Mouse (Mus musculus) erythroblast, embryonic 14.5 days (primary cell): ENCODE data around the gene Sgca. TPM values are rescaled to one million over a fixed set of nuclear protein-coding genes. Genes with fewer than 3 reads are reported as not detected.

Source experiments
- H3K27me3 ChIP-seq: 2 replicates; pipeline ENCODE4 v1.6.1; 2012; ENCODE audit warnings: inconsistent platforms; ENCODE audit not compliant: control insufficient read depth
- H3K36me3 ChIP-seq: 2 replicates; pipeline ENCODE4 v1.6.1; 2012; ENCODE audit warnings: mild to moderate bottlenecking, inconsistent platforms; ENCODE audit not compliant: control insufficient read depth
- H3K4me1 ChIP-seq: 2 replicates; pipeline ENCODE4 v1.6.1; 2012; ENCODE audit warnings: inconsistent platforms; ENCODE audit not compliant: control insufficient read depth
- H3K4me3 ChIP-seq: replicated peaks from 2 replicates; pipeline ENCODE3; 2012; ENCODE audit warnings: moderate library complexity, mild to moderate bottlenecking, inconsistent platforms
- H3K9me3 ChIP-seq: 2 replicates; pipeline ENCODE4 v1.6.1; 2012; ENCODE audit warnings: low read length, inconsistent platforms, mixed read lengths; ENCODE audit not compliant: control insufficient read depth
- GATA1 ChIP-seq: IDR thresholded peaks from 2 replicates; pipeline ENCODE4 v1.6.1; 2012; ENCODE audit warnings: low read length, inconsistent platforms, mixed read lengths
- TAL1 ChIP-seq: IDR thresholded peaks from 3 replicates; pipeline ENCODE4 v1.6.1; 2012; ENCODE audit warnings: low read length, inconsistent platforms, mixed read lengths
- polyA plus RNA-seq: library from polyadenylated mRNA; stranded (reverse); fragments of >175 nt; gene quantifications from 2 replicates; pipeline ENCODE4 v1.2.3, GENCODE M21; 2012

Sgca gene
- polyA plus RNA-seq, 1 experiment: not detected

DNA sequence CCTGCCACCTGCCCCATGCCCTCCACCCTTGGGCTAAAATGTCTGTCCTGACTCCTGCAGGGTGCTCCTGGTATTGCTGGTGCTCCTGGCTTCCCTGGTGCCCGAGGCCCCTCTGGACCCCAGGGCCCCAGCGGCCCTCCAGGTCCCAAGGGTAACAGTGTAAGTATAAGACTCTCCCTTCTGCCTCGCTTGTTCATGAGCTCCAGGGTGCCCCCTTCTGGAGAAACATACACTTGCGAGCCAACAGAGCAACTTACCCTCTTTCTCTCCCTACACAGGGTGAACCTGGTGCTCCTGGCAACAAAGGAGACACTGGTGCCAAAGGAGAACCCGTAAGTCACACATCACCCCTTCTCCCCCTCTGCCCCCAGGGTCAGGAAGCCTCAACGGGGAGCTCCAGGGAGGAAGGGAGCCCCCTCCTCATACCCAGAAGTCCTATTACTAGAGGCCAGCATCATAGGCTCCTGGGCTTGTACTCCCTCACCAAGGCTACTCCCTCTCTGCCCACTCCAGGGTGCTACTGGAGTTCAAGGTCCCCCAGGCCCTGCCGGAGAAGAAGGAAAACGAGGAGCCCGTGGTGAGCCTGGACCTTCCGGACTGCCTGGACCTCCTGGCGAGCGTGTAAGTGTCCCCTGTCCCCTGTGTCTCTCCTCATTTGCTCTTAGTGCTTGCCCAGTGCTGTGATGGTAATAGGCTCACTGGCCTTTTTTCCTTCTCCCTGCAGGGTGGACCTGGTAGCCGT, 33.7 kb downstream of the Sgca start:
- Histone ChIP-seq H3K4me3 (no peak overlapping the region), H3K9me3 (no peaks in the 10 kb centered on the region), H3K36me3 (no peaks in the 10 kb centered on the region), H3K27me3 (peaks cover 63% of the 10 kb centered on the region), H3K4me1 (peaks cover 5% of the 10 kb centered on the region)
- no peak for TF ChIP-seq TAL1
- no peak for TF ChIP-seq GATA1

DNA sequence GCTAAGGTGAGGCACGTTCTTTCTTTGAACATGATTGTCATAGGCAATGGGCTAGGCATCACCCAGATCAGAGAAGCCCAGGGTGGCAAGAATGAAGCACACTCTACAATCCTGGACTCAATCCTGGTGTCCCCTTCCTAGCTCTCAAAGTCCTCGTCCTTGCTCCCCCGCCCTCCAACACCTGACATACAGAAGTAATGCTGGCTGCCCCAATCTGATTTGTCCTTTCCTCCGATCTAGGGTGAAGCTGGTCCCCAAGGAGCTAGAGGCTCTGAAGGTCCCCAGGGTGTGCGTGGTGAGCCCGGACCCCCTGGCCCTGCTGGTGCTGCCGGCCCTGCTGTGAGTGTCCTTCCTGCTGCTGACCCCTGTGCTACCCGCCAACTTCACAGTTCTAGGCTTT, 34.4 kb downstream of the Sgca start:
- TF ChIP-seq GATA1 (no peak), TAL1 (no peak)
- no peak overlapping the region for H3K4me3 ChIP-seq
- H3K9me3 ChIP-seq: no peaks in the 10 kb centered on the region
- H3K36me3 ChIP-seq: no peaks in the 10 kb centered on the region
- H3K27me3 ChIP-seq: peaks cover 70% of the 10 kb centered on the region
- H3K4me1 ChIP-seq: peaks cover 12% of the 10 kb centered on the region

DNA sequence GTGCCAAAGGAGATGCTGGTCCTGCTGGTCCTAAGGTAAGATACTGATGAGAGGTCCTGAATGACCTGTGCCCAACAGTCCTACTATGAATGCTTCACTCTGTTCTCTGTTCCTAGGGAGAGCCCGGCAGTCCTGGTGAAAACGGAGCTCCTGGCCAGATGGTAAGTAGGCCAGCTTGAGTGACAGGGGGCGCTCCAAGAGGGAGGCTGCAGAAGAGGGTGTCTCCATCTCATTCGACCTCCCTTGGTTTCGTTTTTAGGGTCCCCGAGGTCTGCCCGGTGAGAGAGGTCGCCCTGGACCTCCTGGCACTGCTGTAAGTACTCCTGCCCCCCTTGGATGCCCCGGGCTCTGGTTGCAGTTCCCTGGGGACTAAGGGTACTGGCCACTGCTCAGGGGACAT, 35.0 kb downstream of the Sgca start:
- H3K27me3 ChIP-seq: peaks cover 76% of the 10 kb centered on the region
- TF ChIP-seq TAL1 (no peak), GATA1 (no peak)
- peaks cover 15% of the 10 kb centered on the region for H3K4me1 ChIP-seq
- no peaks in the 10 kb centered on the region for H3K9me3 ChIP-seq
- H3K4me3 ChIP-seq: no peak overlapping the region
- no peaks in the 10 kb centered on the region for H3K36me3 ChIP-seq

- peaks cover 15% of the 10 kb centered on the region for H3K4me1 ChIP-seq
- no peak for TF ChIP-seq TAL1
- TF ChIP-seq GATA1: no peak
- H3K36me3 ChIP-seq: no peaks in the 10 kb centered on the region
- H3K27me3 ChIP-seq: peaks cover 90% of the 10 kb centered on the region
- no peaks in the 10 kb centered on the region for H3K9me3 ChIP-seq
- H3K4me3 ChIP-seq: no peak overlapping the region
Observed at GRCm38 (mm10) chr11:94939280-94939679, 36.8 kb downstream of the Sgca start.

- Histone ChIP-seq H3K4me3 (no peak overlapping the region), H3K36me3 (no peaks in the 10 kb centered on the region), H3K4me1 (peaks cover 15% of the 10 kb centered on the region), H3K9me3 (no peaks in the 10 kb centered on the region), H3K27me3 (peaks cover 93% of the 10 kb centered on the region)
- TF ChIP-seq TAL1 (no peak), GATA1 (no peak)
Observed at GRCm38 (mm10) chr11:94938296-94938695, 37.8 kb downstream of the Sgca start.

GRCm38 (mm10) chr11:94937787-94938186, 38.3 kb downstream of the Sgca start:
- Histone ChIP-seq H3K4me3 (no peak overlapping the region), H3K4me1 (peaks cover 15% of the 10 kb centered on the region), H3K36me3 (no peaks in the 10 kb centered on the region), H3K9me3 (no peaks in the 10 kb centered on the region), H3K27me3 (peaks cover 94% of the 10 kb centered on the region)
- TF ChIP-seq GATA1 (no peak), TAL1 (no peak)

DNA sequence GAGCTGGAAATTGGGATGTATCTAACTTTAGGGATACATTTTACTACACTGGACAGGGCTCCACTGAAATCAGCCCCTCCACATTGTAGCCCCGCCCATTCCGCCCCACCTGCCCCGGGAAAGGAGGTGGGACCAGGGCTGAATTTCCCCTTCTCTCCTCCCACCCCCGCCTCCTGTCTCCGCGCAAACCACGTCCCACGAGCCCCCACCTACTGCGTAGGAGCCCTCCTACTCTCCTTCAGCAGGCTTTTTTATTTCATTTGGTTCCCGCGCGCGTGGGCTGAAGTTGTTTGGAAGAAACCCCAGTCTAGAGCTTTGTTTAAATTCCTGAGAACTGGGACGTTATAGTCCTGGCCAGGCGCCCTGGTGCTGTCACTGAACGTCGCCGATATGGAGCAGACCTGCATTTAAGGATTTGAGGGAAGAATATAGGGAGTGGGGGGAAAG, 38.8 kb downstream of the Sgca start:
- H3K4me3 ChIP-seq: no peak overlapping the region
- H3K4me1 ChIP-seq: peaks cover 15% of the 10 kb centered on the region
- no peaks in the 10 kb centered on the region for H3K9me3 ChIP-seq
- H3K36me3 ChIP-seq: no peaks in the 10 kb centered on the region
- H3K27me3 ChIP-seq: peaks cover 94% of the 10 kb centered on the region
- TF ChIP-seq TAL1: no peak
- TF ChIP-seq GATA1: no peak

- peaks cover 15% of the 10 kb centered on the region for H3K4me1 ChIP-seq
- H3K9me3 ChIP-seq: no peaks in the 10 kb centered on the region
- no peak for TF ChIP-seq TAL1
- no peak for TF ChIP-seq GATA1
- peaks cover 95% of the 10 kb centered on the region for H3K27me3 ChIP-seq
- no peak overlapping the region for H3K4me3 ChIP-seq
- H3K36me3 ChIP-seq: no peaks in the 10 kb centered on the region
Observed at GRCm38 (mm10) chr11:94936851-94937295, 39.3 kb downstream of the Sgca start.

DNA sequence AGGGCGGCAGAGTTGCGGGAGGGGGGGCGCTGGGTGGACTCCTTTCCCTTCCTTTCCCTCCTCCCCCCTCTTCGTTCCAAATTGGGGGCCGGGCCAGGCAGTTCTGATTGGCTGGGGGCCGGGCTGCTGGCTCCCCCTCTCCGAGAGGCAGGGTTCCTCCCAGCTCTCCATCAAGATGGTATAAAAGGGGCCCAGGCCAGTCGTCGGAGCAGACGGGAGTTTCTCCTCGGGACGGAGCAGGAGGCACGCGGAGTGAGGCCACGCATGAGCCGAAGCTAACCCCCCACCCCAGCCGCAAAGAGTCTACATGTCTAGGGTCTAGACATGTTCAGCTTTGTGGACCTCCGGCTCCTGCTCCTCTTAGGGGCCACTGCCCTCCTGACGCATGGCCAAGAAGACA, 40.1 kb downstream of the Sgca start, which contains the start of gene Col1a1:
Col1a1 (plus strand) TSS at position 180 of the 400 bp plus-strand sequence.
- no peak for TF ChIP-seq TAL1
- no peak for TF ChIP-seq GATA1
- Histone ChIP-seq H3K36me3 (no peaks in the 10 kb centered on the region), H3K4me1 (peaks cover 15% of the 10 kb centered on the region), H3K27me3 (peaks cover 88% of the 10 kb centered on the region), H3K9me3 (no peaks in the 10 kb centered on the region), H3K4me3 (no peak within 1 kb of the TSS)
